Mouse (Mus musculus): Measurements from ENCODE around the gene Dyrk3. TPM values are rescaled to one million over a fixed set of nuclear protein-coding genes. Genes with fewer than 3 reads are reported as not detected.
"Not testable (repeated sequence)": the region's sequence is repeated elsewhere in the genome, so short reads cannot be mapped to it uniquely, and the experiment has no call there.

Gene Dyrk3
- total RNA-seq, 4 experiments from 2014 or later: 0.25 to 0.71 (median 0.53) TPM

GRCm38 (mm10) chr1:131155456-131155855 lies 17.3 kb upstream of the Dyrk3 start:
- peak; percentile 38 for DNase-seq (ENCODE audit: low spot score)

GRCm38 (mm10) chr1:131153018-131153629 lies 15.0 kb upstream of the Dyrk3 start, which contains the start of gene Eif2d:
Gene Eif2d, plus strand, starts transcription at chr1:131153181.
- peak; percentile 83 for DNase-seq (ENCODE audit: low spot score)

GRCm38 (mm10) chr1:131149496-131149895 lies 11.4 kb upstream of the Dyrk3 start:
- DNase-seq (ENCODE audit: low spot score): no peak

- DNase-seq (ENCODE audit: low spot score): no peak
Observed at GRCm38 (mm10) chr1:131146181-131146614, 8.1 kb upstream of the Dyrk3 start.

GRCm38 (mm10) chr1:131145222-131145621 lies 7.1 kb upstream of the Dyrk3 start:
- DNase-seq (ENCODE audit: low spot score): not testable (repeated sequence)

GRCm38 (mm10) chr1:131142472-131142871 lies 4.3 kb upstream of the Dyrk3 start:
- no peak for DNase-seq (ENCODE audit: low spot score)

GRCm38 (mm10) chr1:131141449-131141848 lies 3.3 kb upstream of the Dyrk3 start:
- DNase-seq (ENCODE audit: low spot score): no peak

- no peak for DNase-seq (ENCODE audit: low spot score)
Observed at GRCm38 (mm10) chr1:131139102-131140095, 1.3 kb upstream of the Dyrk3 start.

- no peak for DNase-seq (ENCODE audit: low spot score)
Observed at GRCm38 (mm10) chr1:131137717-131138118, 422 bp downstream of the Dyrk3 start.

- DNase-seq (ENCODE audit: low spot score): no peak
Observed at GRCm38 (mm10) chr1:131137111-131137510, 1.0 kb downstream of the Dyrk3 start.

GRCm38 (mm10) chr1:131135960-131136629 lies 2.0 kb downstream of the Dyrk3 start:
- no peak for DNase-seq (ENCODE audit: low spot score)

- no peak for DNase-seq (ENCODE audit: low spot score)
Observed at GRCm38 (mm10) chr1:131134942-131135522, 3.1 kb downstream of the Dyrk3 start.

- no peak for DNase-seq (ENCODE audit: low spot score)
Observed at GRCm38 (mm10) chr1:131134231-131134630, 3.9 kb downstream of the Dyrk3 start.

GRCm38 (mm10) chr1:131125987-131126744 lies 12.0 kb downstream of the Dyrk3 start:
- DNase-seq (ENCODE audit: low spot score): no peak

GRCm38 (mm10) chr1:131123522-131124265 lies 14.4 kb downstream of the Dyrk3 start:
- no peak for DNase-seq (ENCODE audit: low spot score)

GRCm38 (mm10) chr1:131121987-131122386 lies 16.2 kb downstream of the Dyrk3 start:
- no peak for DNase-seq (ENCODE audit: low spot score)

- DNase-seq (ENCODE audit: low spot score): no peak
Observed at GRCm38 (mm10) chr1:131119026-131119425, 19.1 kb downstream of the Dyrk3 start.

- DNase-seq (ENCODE audit: low spot score): no peak
Observed at GRCm38 (mm10) chr1:131118530-131118929, 19.6 kb downstream of the Dyrk3 start.

- DNase-seq (ENCODE audit: low spot score): no peak
Observed at GRCm38 (mm10) chr1:131116430-131117011, 21.6 kb downstream of the Dyrk3 start.

- no peak for DNase-seq (ENCODE audit: low spot score)
Observed at GRCm38 (mm10) chr1:131115932-131116331, 22.2 kb downstream of the Dyrk3 start.

Data from heart, adult 8-10 months (tissue).